Mouse (Mus musculus): ENCODE measurements around the gene Hdac9. TPM values are rescaled to one million over a fixed set of nuclear protein-coding genes. Genes with fewer than 3 reads are reported as not detected.

Gene Hdac9
- polyA plus RNA-seq, 1 experiment from 2014 or later: 3.3 TPM

DNA sequence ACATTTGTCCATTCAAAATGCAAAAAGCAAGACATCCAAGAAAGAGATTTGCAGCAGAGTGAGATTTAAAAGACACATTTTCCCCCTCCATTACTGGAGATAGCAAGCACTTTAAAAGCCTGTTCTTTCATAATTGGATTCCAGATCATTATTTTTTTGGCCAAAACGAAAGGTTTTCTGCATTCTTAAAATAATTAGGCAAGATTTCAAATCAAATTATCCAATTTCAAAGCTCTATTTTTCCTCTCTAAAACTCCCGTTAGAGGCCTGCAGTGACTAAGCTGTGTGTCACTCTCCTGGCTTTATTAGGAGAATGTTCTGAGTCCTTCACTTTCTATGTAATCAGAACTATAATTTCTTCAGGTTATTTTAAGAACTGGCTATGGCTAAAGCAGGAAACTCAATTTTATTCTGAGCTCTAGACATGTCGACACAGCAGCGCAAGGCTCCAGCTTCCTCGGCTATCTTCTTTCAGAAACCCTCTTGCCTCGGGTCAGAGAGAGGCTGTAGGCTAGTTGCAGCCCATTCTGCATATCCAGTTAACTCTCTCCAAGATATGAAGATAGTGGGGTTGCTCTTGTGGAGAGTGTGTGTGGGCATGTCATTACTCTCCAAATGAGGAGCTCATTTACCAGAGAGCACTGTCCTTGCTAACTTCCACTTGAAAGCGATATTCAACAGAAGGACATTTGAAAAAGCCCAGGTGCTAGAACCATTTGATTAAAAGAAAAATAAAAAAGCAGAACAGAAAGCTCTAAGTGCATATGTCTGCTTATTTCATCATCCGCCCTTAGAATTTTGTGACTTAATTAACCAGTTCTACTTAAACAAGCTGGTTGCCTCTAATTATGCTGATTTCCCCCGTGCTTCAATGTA, 417.9 kb downstream of the Hdac9 start:
- Histone ChIP-seq H3K4me2 (ENCODE audit: low read length) (no peak overlapping the region), H3K4me3 (replicated peaks; ENCODE audit: low read depth, low read length) (no peak overlapping the region), H3K9ac (ENCODE audit: low read depth, low read length) (no peak overlapping the region), H3K27ac (no peak overlapping the region), H3K27me3 (ENCODE audit: insufficient read depth, low read length) (no peaks in the 10 kb centered on the region), H3K4me1 (replicated peaks; ENCODE audit: insufficient read depth, low read length) (no peaks in the 10 kb centered on the region), H3K9me3 (replicated peaks; ENCODE audit: low read length) (no peaks in the 10 kb centered on the region), H3K36me3 (ENCODE audit: insufficient read depth, low read length) (no peaks in the 10 kb centered on the region)
- DNase-seq (ENCODE audit: low spot score): peak; percentile 12
- no peak for ATAC-seq (replicated peaks; ENCODE audit: low FRiP score, low read depth)
- WGBS: 57% methylated on average over 9 of the region's 9 CpGs
- TF ChIP-seq CTCF (IDR thresholded peaks at IDR 0.05; ENCODE audit: low read depth): no peak

DNA sequence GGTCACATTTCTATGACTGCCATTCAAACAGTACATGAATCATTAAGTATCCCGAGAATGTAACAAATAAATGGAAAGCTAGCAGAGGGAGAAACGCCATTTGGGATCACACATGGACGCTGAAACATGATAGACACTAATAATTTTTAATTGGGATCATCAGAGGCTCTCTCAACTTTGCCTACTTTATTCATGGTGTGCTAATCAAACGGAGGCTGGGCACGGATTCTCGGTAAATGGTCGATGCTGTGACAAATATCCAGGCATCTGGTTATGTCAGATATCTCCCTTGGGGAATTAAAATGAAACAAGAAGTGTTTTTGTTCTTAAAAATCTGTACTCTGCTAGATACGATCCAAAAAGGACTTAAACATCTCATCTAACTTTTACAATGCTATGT, 418.6 kb downstream of the Hdac9 start:
- H3K9ac ChIP-seq (ENCODE audit: low read depth, low read length): no peak overlapping the region
- no peak for TF ChIP-seq CTCF (IDR thresholded peaks at IDR 0.05; ENCODE audit: low read depth)
- 74% methylated on average over 8 of the region's 8 CpGs for WGBS

DNA sequence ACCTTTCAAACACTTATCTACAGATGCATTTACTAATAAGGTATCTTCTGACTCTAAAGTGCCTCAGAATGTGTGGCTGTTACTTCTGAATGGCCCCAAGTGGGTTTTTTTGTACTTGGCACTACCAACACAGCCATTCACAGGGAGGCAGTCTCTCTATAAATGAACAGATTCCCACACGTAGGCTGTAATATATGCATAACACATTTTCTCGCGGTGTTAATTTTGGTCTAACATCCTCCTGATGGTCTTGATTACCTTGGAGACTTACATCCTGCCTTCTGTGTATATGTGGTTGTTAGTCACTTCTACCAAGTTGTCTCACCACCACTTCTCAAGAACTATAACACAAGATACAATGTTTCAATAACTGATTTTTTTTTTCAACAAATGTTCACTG, 419.2 kb downstream of the Hdac9 start:
- H3K4me1 ChIP-seq (replicated peaks; ENCODE audit: insufficient read depth, low read length): no peaks in the 10 kb centered on the region
- 86% methylated on average over 3 of the region's 3 CpGs for WGBS
- no peaks in the 10 kb centered on the region for H3K27me3 ChIP-seq (ENCODE audit: insufficient read depth, low read length)
- no peak for TF ChIP-seq CTCF (IDR thresholded peaks at IDR 0.05; ENCODE audit: low read depth)
- ATAC-seq (replicated peaks; ENCODE audit: low FRiP score, low read depth) (no peak), DNase-seq (ENCODE audit: low spot score) (no peak)
- H3K9me3 ChIP-seq (replicated peaks; ENCODE audit: low read length): no peaks in the 10 kb centered on the region
- H3K36me3 ChIP-seq (ENCODE audit: insufficient read depth, low read length): no peaks in the 10 kb centered on the region
- H3K4me2 ChIP-seq (ENCODE audit: low read length): no peak overlapping the region
- H3K4me3 ChIP-seq (replicated peaks; ENCODE audit: low read depth, low read length): no peak overlapping the region
- no peak overlapping the region for H3K27ac ChIP-seq
- no peak overlapping the region for H3K9ac ChIP-seq (ENCODE audit: low read depth, low read length)

More for the DNA sequence above, 418.6 kb downstream of the Hdac9 start:
- DNase-seq (ENCODE audit: low spot score): no peak
- Histone ChIP-seq H3K27ac (no peak overlapping the region), H3K36me3 (ENCODE audit: insufficient read depth, low read length) (no peaks in the 10 kb centered on the region), H3K4me2 (ENCODE audit: low read length) (no peak overlapping the region), H3K9me3 (replicated peaks; ENCODE audit: low read length) (no peaks in the 10 kb centered on the region), H3K4me1 (replicated peaks; ENCODE audit: insufficient read depth, low read length) (no peaks in the 10 kb centered on the region), H3K27me3 (ENCODE audit: insufficient read depth, low read length) (no peaks in the 10 kb centered on the region), H3K4me3 (replicated peaks; ENCODE audit: low read depth, low read length) (no peak overlapping the region)
- no peak for ATAC-seq (replicated peaks; ENCODE audit: low FRiP score, low read depth)

DNA sequence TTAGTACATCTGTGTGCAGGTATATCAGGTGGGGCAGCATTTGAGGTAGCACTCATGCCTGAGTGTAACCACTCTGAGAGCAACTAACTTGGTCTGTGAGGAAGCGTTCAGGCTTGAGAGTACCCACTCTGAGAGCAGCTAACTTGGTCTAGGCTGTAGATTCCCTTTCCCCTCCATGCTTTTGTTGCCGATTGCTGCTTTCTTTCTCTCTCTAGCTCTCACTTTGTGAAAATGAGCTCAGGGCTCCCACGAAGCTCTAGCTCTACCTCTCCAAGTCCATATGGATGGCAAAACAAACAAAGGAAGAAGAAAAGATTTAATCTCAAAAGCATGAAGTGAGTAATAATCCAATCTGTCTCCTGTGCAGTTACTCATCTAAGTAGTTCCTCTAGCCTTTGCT, 421.0 kb downstream of the Hdac9 start:
- H3K4me3 ChIP-seq (replicated peaks; ENCODE audit: low read depth, low read length): peak overlapping the region; percentile 9; the same call in 1 of the 2 replicates
- TF ChIP-seq CTCF (IDR thresholded peaks at IDR 0.05; ENCODE audit: low read depth): no peak
- no peaks in the 10 kb centered on the region for H3K9me3 ChIP-seq (replicated peaks; ENCODE audit: low read length)
- H3K9ac ChIP-seq (ENCODE audit: low read depth, low read length): no peak overlapping the region
- no peaks in the 10 kb centered on the region for H3K36me3 ChIP-seq (ENCODE audit: insufficient read depth, low read length)
- ATAC-seq (replicated peaks; ENCODE audit: low FRiP score, low read depth): no peak
- H3K4me2 ChIP-seq (ENCODE audit: low read length): peak overlapping the region; percentile 23; the same call in 1 of the 2 replicates
- 36% methylated on average over 3 of the region's 3 CpGs for WGBS
- H3K27ac ChIP-seq: no peak overlapping the region
- H3K27me3 ChIP-seq (ENCODE audit: insufficient read depth, low read length): no peaks in the 10 kb centered on the region
- DNase-seq (ENCODE audit: low spot score): no peak
- no peaks in the 10 kb centered on the region for H3K4me1 ChIP-seq (replicated peaks; ENCODE audit: insufficient read depth, low read length)

DNA sequence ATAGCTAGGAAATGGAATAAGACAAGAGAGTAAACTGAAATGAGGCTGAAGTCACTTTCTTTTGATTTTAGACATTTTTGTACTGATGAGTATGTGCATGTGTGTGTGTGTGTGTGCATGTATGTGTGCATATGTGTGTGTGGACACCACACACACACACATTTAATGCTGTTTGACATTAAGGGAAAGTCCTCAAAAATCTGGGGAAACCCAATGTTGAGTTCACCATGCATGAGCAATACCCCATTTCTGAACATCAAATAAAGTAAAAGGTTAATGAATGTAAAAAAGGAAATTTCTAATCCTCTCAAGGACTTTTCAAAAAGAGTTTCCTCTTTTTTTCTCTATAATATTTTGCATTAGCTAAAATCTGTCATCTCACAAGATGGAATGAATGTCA, 427.3 kb downstream of the Hdac9 start:
- no peaks in the 10 kb centered on the region for H3K27me3 ChIP-seq (ENCODE audit: insufficient read depth, low read length)
- DNase-seq (ENCODE audit: low spot score) (no peak), ATAC-seq (replicated peaks; ENCODE audit: low FRiP score, low read depth) (no peak)
- no peak overlapping the region for H3K4me3 ChIP-seq (replicated peaks; ENCODE audit: low read depth, low read length)
- H3K27ac ChIP-seq: no peak overlapping the region
- no peaks in the 10 kb centered on the region for H3K4me1 ChIP-seq (replicated peaks; ENCODE audit: insufficient read depth, low read length)
- no peaks in the 10 kb centered on the region for H3K9me3 ChIP-seq (replicated peaks; ENCODE audit: low read length)
- H3K9ac ChIP-seq (ENCODE audit: low read depth, low read length): no peak overlapping the region
- TF ChIP-seq CTCF (IDR thresholded peaks at IDR 0.05; ENCODE audit: low read depth): no peak
- no peaks in the 10 kb centered on the region for H3K36me3 ChIP-seq (ENCODE audit: insufficient read depth, low read length)
- H3K4me2 ChIP-seq (ENCODE audit: low read length): no peak overlapping the region

DNA sequence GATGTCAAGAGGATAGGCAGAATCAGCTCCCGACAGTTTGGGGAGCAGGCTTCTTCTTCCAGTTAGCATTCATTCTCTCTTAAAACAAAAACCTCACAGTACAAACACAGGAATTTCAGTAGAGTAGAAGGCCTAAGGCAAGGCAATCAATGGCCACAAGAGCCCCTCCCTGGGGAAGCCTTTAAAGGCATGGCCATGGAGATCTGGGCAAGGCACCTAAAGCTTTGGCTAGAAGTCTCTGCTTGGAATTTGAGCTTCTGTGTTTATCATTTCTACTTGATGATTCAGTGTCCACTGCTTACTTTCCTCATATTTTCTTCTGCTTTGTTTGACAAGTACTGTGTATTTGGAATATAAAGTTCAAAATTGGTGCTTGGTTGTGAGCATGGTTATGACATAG, 429.2 kb downstream of the Hdac9 start:
- H3K9me3 ChIP-seq (replicated peaks; ENCODE audit: low read length): no peaks in the 10 kb centered on the region
- H3K27ac ChIP-seq: no peak overlapping the region
- no peaks in the 10 kb centered on the region for H3K36me3 ChIP-seq (ENCODE audit: insufficient read depth, low read length)
- ATAC-seq (replicated peaks; ENCODE audit: low FRiP score, low read depth) (no peak), DNase-seq (ENCODE audit: low spot score) (no peak)
- WGBS: 86% methylated on average over 1 of the region's 1 CpGs
- H3K27me3 ChIP-seq (ENCODE audit: insufficient read depth, low read length): no peaks in the 10 kb centered on the region
- no peak overlapping the region for H3K4me2 ChIP-seq (ENCODE audit: low read length)
- H3K9ac ChIP-seq (ENCODE audit: low read depth, low read length): no peak overlapping the region
- H3K4me1 ChIP-seq (replicated peaks; ENCODE audit: insufficient read depth, low read length): no peaks in the 10 kb centered on the region
- no peak overlapping the region for H3K4me3 ChIP-seq (replicated peaks; ENCODE audit: low read depth, low read length)
- TF ChIP-seq CTCF (IDR thresholded peaks at IDR 0.05; ENCODE audit: low read depth): no peak
